Mouse (Mus musculus) embryonic facial prominence, embryonic 11.5 days (tissue): Measurements from ENCODE around the gene Wfdc12. TPM values are rescaled to one million over a fixed set of nuclear protein-coding genes. Genes with fewer than 3 reads are reported as not detected.

Source experiments
- polyA plus RNA-seq: library from polyadenylated mRNA; unstranded; fragments of >200 nt; fragmentation: Nextera tagmentation; extraction: Ambion mirVana; gene quantifications from 2 replicates; pipeline ENCODE4 v1.2.1, GENCODE M21; 2014

The Wfdc12 gene
- polyA plus RNA-seq, 1 experiment from 2014 or later = not detected

Other genes starting within 250 kb of the Wfdc12 start
- 332 and 344 TPM in 2 replicates for gene Ywhab, start 195.6 kb downstream of the Wfdc12 start, polyA plus RNA-seq
- gene Pabpc1l, start 165.2 kb downstream of the Wfdc12 start, polyA plus RNA-seq = 1.4 and 2.2 TPM in 2 replicates
- 26.5 and 31.4 TPM in 2 replicates for gene Stk4, start 120.3 kb downstream of the Wfdc12 start, polyA plus RNA-seq
- gene Tomm34, start 119.4 kb downstream of the Wfdc12 start, polyA plus RNA-seq = 60.5 and 61.0 TPM in 2 replicates
- gene Kcns1, start 19.5 kb downstream of the Wfdc12 start, polyA plus RNA-seq = 0.07 and 0.20 TPM in 2 replicates
- gene Wfdc5, start 7.9 kb downstream of the Wfdc12 start, polyA plus RNA-seq = not detected in 2 replicates
- not detected in 2 replicates for gene Wfdc15a, start 9.5 kb upstream of the Wfdc12 start, polyA plus RNA-seq
- not detected in 2 replicates for gene Wfdc15b, start 31.1 kb upstream of the Wfdc12 start, polyA plus RNA-seq
- gene Svs2, start 47.9 kb upstream of the Wfdc12 start, polyA plus RNA-seq = not detected in 2 replicates
- gene Svs3b, start 66.0 kb upstream of the Wfdc12 start, polyA plus RNA-seq = not detected in 2 replicates
- not detected in 2 replicates for gene Svs4, start 87.9 kb upstream of the Wfdc12 start, polyA plus RNA-seq
- not detected in 2 replicates for gene Svs3a, start 98.7 kb upstream of the Wfdc12 start, polyA plus RNA-seq
- not detected in 2 replicates for gene Svs6, start 126.1 kb upstream of the Wfdc12 start, polyA plus RNA-seq
- not detected in 2 replicates for gene Svs5, start 142.1 kb upstream of the Wfdc12 start, polyA plus RNA-seq
- gene Slpi, start 198.5 kb upstream of the Wfdc12 start, polyA plus RNA-seq = 0.32 and 0.79 TPM in 2 replicates
- gene Rbpjl, start 212.5 kb upstream of the Wfdc12 start, polyA plus RNA-seq = not detected in 2 replicates
- gene Matn4, start 214.6 kb upstream of the Wfdc12 start, polyA plus RNA-seq = 1.2 and 1.3 TPM in 2 replicates